Mouse (Mus musculus) small intestine, adult 2 months (tissue): ENCODE measurements around the gene Fkbpl.

ENCODE experiments used
- CTCF ChIP-seq: fragments of 200-500 bp; IDR thresholded peaks from 2 replicates; pipeline ENCODE4 v1.5.1; 2012; ENCODE audit warnings: low read depth, mild to moderate bottlenecking, control low read depth, inconsistent platforms, low read length, moderate library complexity, mixed read lengths; ENCODE audit not compliant: insufficient replicate concordance, insufficient read length; ENCODE audit errors: extremely low read depth
- POLR2A ChIP-seq: fragments of 200-500 bp; IDR thresholded peaks from 2 replicates; pipeline ENCODE4 v1.6.1; 2012; ENCODE audit warnings: low read depth, mild to moderate bottlenecking, control low read depth, inconsistent platforms, low read length, moderate library complexity

- no peak for TF ChIP-seq POLR2A
- no peak for TF ChIP-seq CTCF
Measured at GRCm38 (mm10) chr17:34615871-34616270, 28.7 kb upstream of the Fkbpl start, which contains the start of gene Egfl8.
